ENCODE assay signal across 8 mouse cellular contexts in genomic region chr1:59484791-59485785, GRCm38 (mm10). TPM values are rescaled to one million over a fixed set of nuclear protein-coding genes. Genes with fewer than 3 reads are reported as not detected.
DNase-seq lines count a peak whose midpoint lies in the region; ATAC-seq and TF ChIP-seq lines count a peak whose summit lies in the region.

No protein-coding gene starts in this region.

- H3K4me3 ChIP-seq in megakaryocyte, embryonic 14.5 days (replicated peaks): peak overlapping the region; percentile 75
- H3K4me3 ChIP-seq in hindbrain, embryonic 14.5 days (replicated peaks; ENCODE audit: low read length): peak overlapping the region; percentile 59
- peak overlapping the region; percentile 71 for H3K4me3 ChIP-seq in lung, postnatal 0 days (ENCODE audit: low read depth, low read length)
- peak overlapping the region; percentile 79 for H3K4me3 ChIP-seq in stomach, postnatal 0 days (ENCODE audit: low read depth, low read length)

- peak; percentile 72 to 76 for DNase-seq in cerebellum, postnatal 25 days
- no peak for DNase-seq in hindbrain, embryonic 14.5 days (ENCODE audit: low spot score)
- DNase-seq in lung, postnatal 0 days (ENCODE audit: low spot score): peak; percentile 58
- peak; percentile 22 for DNase-seq in stomach, postnatal 0 days (ENCODE audit: low spot score)
- no peak for DNase-seq in spleen, postnatal 4 days (ENCODE audit: low spot score in 2 of 2)
- no peak for DNase-seq in left cerebral cortex, adult 18-20 months (ENCODE audit: low spot score in 2 of 2)

- H3K4me1 ChIP-seq in megakaryocyte, embryonic 14.5 days: peaks cover 62% of the 10 kb centered on the region
- peaks cover 32% of the 10 kb centered on the region for H3K4me1 ChIP-seq in hindbrain, embryonic 14.5 days (replicated peaks; ENCODE audit: control insufficient read depth, insufficient read depth, low read length)
- H3K4me1 ChIP-seq in lung, postnatal 0 days (ENCODE audit: insufficient read depth, low read depth, low read length): peaks cover 22% of the 10 kb centered on the region; the same call in 1 of the 2 replicates
- peaks cover 9% of the 10 kb centered on the region for H3K4me1 ChIP-seq in stomach, postnatal 0 days (replicated peaks; ENCODE audit: control insufficient read depth, insufficient read depth)

- H3K9me3 ChIP-seq in megakaryocyte, embryonic 14.5 days: peaks cover 9% of the 10 kb centered on the region
- no peaks in the 10 kb centered on the region for H3K9me3 ChIP-seq in hindbrain, embryonic 14.5 days (ENCODE audit: control insufficient read depth, low read length)
- no peaks in the 10 kb centered on the region for H3K9me3 ChIP-seq in lung, postnatal 0 days (ENCODE audit: low read length)
- H3K9me3 ChIP-seq in stomach, postnatal 0 days (ENCODE audit: control insufficient read depth, low read length): no peaks in the 10 kb centered on the region

- ATAC-seq in megakaryocyte, adult 5-6 weeks (ENCODE audit: poor library complexity, severe bottlenecking): no peak
- no peak for ATAC-seq in hindbrain, embryonic 14.5 days (ENCODE audit: low FRiP score)
- ATAC-seq in lung, postnatal 0 days: no peak
- ATAC-seq in stomach, postnatal 0 days (ENCODE audit: low FRiP score, low TSS enrichment): no peak

- no peak for TF ChIP-seq CTCF in lung, postnatal 0 days (IDR thresholded peaks at IDR 0.05)
- no peak for TF ChIP-seq CTCF in stomach, postnatal 0 days (IDR thresholded peaks at IDR 0.05; ENCODE audit: low read depth)

- peaks cover 19% of the 10 kb centered on the region for H3K36me3 ChIP-seq in megakaryocyte, embryonic 14.5 days (replicated peaks; ENCODE audit: low read length)
- H3K36me3 ChIP-seq in hindbrain, embryonic 14.5 days (replicated peaks; ENCODE audit: control insufficient read depth, insufficient read depth): no peaks in the 10 kb centered on the region
- H3K36me3 ChIP-seq in lung, postnatal 0 days (ENCODE audit: insufficient read depth, low read length): no peaks in the 10 kb centered on the region
- H3K36me3 ChIP-seq in stomach, postnatal 0 days (ENCODE audit: control insufficient read depth, insufficient read depth, low read length): no peaks in the 10 kb centered on the region

- peaks cover 30% of the 10 kb centered on the region for H3K27me3 ChIP-seq in megakaryocyte, embryonic 14.5 days (replicated peaks)
- peaks cover 15% of the 10 kb centered on the region for H3K27me3 ChIP-seq in hindbrain, embryonic 14.5 days (ENCODE audit: control insufficient read depth, insufficient read depth, low read length)
- H3K27me3 ChIP-seq in lung, postnatal 0 days (replicated peaks; ENCODE audit: insufficient read depth, low read length): 0 out of 2 replicates have a peak, but pooled peaks cover 4% of the 10 kb centered on the region
- H3K27me3 ChIP-seq in stomach, postnatal 0 days (ENCODE audit: control insufficient read depth, insufficient read depth, low read length): no peaks in the 10 kb centered on the region

- H3K9ac ChIP-seq in hindbrain, embryonic 14.5 days: peak overlapping the region; percentile 42
- H3K9ac ChIP-seq in lung, postnatal 0 days (replicated peaks; ENCODE audit: low read depth): peak overlapping the region; percentile 13
- H3K9ac ChIP-seq in stomach, postnatal 0 days (ENCODE audit: low read length): peak overlapping the region; percentile 63

- H3K4me2 ChIP-seq in hindbrain, embryonic 14.5 days (replicated peaks): peak overlapping the region; percentile 99
- H3K4me2 ChIP-seq in lung, postnatal 0 days (replicated peaks; ENCODE audit: low read depth, low read length): peak overlapping the region; percentile 94
- peak overlapping the region; percentile 95 for H3K4me2 ChIP-seq in stomach, postnatal 0 days (replicated peaks; ENCODE audit: low read depth)

- no peak for TF ChIP-seq EP300 in lung, postnatal 0 days (IDR thresholded peaks at IDR 0.05)
- TF ChIP-seq EP300 in stomach, postnatal 0 days (optimal IDR thresholded peaks at IDR 0.05): no peak

- 6% methylated on average over 16 of the region's 16 CpGs for WGBS in hindbrain, embryonic 14.5 days
- WGBS in lung, postnatal 0 days: 22% methylated on average over 16 of the region's 16 CpGs
- 18% methylated on average over 16 of the region's 16 CpGs for WGBS in stomach, postnatal 0 days

- peak overlapping the region; percentile 61 for H3K27ac ChIP-seq in hindbrain, embryonic 14.5 days
- peak overlapping the region; percentile 70 for H3K27ac ChIP-seq in lung, postnatal 0 days (ENCODE audit: low read length)
- peak overlapping the region; percentile 63 for H3K27ac ChIP-seq in stomach, postnatal 0 days (replicated peaks)

RNA-seq across cellular contexts. Expression of gene Fzd7, which starts 2.9 kb away (rescaled TPM):
- 0.31 and 0.60 TPM in 2 replicates for polyA plus RNA-seq in megakaryocyte, embryonic 14.5 days (2012; ENCODE audit: insufficient read depth, low replicate concordance)
- total RNA-seq in megakaryocyte, adult 5-6 weeks (2015): 4.7 and 5.9 TPM in 2 replicates
- 3.2 and 3.9 TPM in 2 replicates for total RNA-seq in megakaryocyte, adult 5-6 weeks (2017)
- 3.8 and 4.4 TPM in 2 replicates for polyA plus RNA-seq in hindbrain, embryonic 14.5 days (2014; fragmentation: Nextera tagmentation; extraction: Ambion mirVana)
- 7.1 and 9.6 TPM in 2 replicates for polyA plus RNA-seq in lung, postnatal 0 days (2015; fragmentation: Nextera tagmentation; extraction: Ambion mirVana)
- 3.9 and 4.5 TPM in 2 replicates for polyA plus RNA-seq in stomach, postnatal 0 days (2015; fragmentation: Nextera tagmentation; extraction: Ambion mirVana)
- 1 to 10 TPM; 7.3 to 8.1 TPM for total RNA-seq in left cerebral cortex, adult 18-20 months (2021)

RNA-seq across cellular contexts. Expression of gene Gm973, which starts 31.0 kb away (rescaled TPM):
- not detected in 2 replicates for polyA plus RNA-seq in megakaryocyte, embryonic 14.5 days (2012; ENCODE audit: insufficient read depth, low replicate concordance)
- total RNA-seq in megakaryocyte, adult 5-6 weeks (2015): 0.47 and 2.9 TPM in 2 replicates
- total RNA-seq in megakaryocyte, adult 5-6 weeks (2017): 2.8 and 9.0 TPM in 2 replicates
- polyA plus RNA-seq in hindbrain, embryonic 14.5 days (2014; fragmentation: Nextera tagmentation; extraction: Ambion mirVana): 7.1 and 10.6 TPM in 2 replicates
- polyA plus RNA-seq in lung, postnatal 0 days (2015; fragmentation: Nextera tagmentation; extraction: Ambion mirVana): 5.5 and 8.1 TPM in 2 replicates
- polyA plus RNA-seq in stomach, postnatal 0 days (2015; fragmentation: Nextera tagmentation; extraction: Ambion mirVana): 0.51 and 1.2 TPM in 2 replicates
- total RNA-seq in left cerebral cortex, adult 18-20 months (2021): 10 to 100 TPM; 13.0 to 13.9 TPM

Comparison
In these comparisons a context has a peak if more than half of its experiments do, and no peak if none do; other contexts are left out.
1. DNase-seq: peak in cerebellum, postnatal 25 days (2 of 2), lung, postnatal 0 days (single experiment) and stomach, postnatal 0 days (single experiment); none in hindbrain, embryonic 14.5 days (single experiment), spleen, postnatal 4 days (0 of 2) and left cerebral cortex, adult 18-20 months (0 of 2).
2. H3K9ac ChIP-seq: peak in every context shown above with its lines; median percentile 63 in stomach, postnatal 0 days; 42 in hindbrain, embryonic 14.5 days; 13 in lung, postnatal 0 days.
3. Peak in every context shown above with its lines, with median percentiles within 50 percentile points of each other: H3K4me3 ChIP-seq, H3K27ac ChIP-seq and H3K4me2 ChIP-seq.